Mouse (Mus musculus) left cerebral cortex, postnatal 25 days (tissue): ENCODE measurements around the gene Igfn1. TPM values are rescaled to one million over a fixed set of nuclear protein-coding genes. Genes with fewer than 3 reads are reported as not detected.

ENCODE experiments used
- DNase-seq, 2 experiments: peaks; one replicate each; pipeline ENCODE4 v3.0.0; 2022; ENCODE audit warnings: low spot score in 2 of 2, mixed read lengths in 1 of 2
- intact Hi-C: fragments of 180-260 bp; cut with DNase I; formaldehyde crosslinking; loops from one replicate; pipeline ENCODE4 v1.15.1; 2025
- total RNA-seq, 2 experiments: library from RNA; stranded (reverse); gene quantifications; 2 replicates each; pipeline ENCODE4 v1.2.3; 2021

Igfn1 gene
- 10 to 100 TPM in 1 of 2 experiments, 1 to 10 TPM in 1; 9.2 to 11.4 TPM for total RNA-seq

DNA sequence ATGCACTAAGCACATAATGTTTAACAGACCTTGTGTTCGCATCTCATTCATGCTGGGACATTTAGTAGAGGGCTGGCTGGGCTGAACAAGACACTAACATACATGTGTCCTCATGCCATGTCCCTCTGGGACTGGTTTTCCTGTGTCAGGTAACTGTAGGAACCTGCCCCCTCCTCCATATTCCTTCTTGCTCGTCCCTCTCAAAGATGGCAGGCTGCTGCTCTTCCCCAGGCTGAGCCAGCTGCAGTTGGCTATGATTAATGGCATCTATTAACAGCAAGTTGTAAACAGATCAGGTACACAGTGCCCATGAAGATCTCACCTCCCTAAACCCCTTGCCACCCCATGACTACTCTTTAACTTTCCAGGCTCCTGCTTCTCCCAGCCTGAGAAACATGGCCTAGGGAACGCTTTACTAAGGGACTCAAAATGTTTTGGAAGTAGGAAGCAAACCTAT is at the start of gene Igfn1:
Gene Igfn1 (minus strand): TSS at position 51 of the 457 bp plus-strand sequence.
- intact Hi-C loops: loop anchor here (5.0 kb wide), 1 partner anchor 49 kb away; no protein-coding TSS in a partner anchor

DNA sequence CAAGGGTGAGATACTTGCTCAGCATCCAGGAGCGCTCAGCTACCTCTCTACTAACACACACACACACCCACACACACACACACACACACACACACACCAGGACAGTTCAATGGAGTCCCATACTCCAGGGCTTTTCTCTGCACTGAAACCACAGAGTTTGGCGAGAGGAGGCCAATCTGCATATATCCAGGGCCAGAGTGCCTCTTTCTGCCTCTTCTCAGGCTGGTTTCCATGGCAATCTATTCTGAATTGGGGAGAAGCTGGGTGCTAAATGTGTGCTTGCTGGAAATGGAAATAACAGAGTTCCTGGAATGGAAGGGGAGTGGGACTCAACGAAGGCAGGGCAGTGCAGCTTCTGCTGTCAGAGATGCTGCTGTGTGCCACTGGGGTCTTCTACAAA is 49.6 kb upstream of the Igfn1 start:
- intact Hi-C loops: loop anchor here (2.0 kb wide), 1 partner anchor 77 kb away; no protein-coding TSS in a partner anchor

More for the DNA sequence above, at the start of gene Igfn1:
- no peak for DNase-seq

DNA sequence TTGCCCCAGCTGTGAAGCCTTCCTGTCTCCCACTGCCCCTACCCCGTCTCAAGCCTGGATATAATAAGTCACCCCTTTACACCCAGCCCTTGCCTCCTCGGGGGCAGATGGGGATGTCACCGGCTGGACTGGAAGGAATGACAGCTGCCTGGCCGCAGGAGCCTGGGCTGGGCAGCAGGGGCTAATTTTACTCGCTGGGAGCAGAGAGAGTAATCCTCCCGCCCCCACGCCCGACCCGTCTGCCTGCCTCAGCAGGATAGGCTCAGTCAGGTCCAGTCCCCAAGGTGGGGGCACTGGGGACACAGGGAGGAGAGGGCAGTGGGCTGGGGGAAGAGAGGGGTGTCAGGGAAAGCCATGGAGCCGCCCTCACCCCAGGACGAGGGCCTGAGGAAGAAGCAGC is 46.4 kb upstream of the Igfn1 start, which contains the start of gene Cacna1s:
Gene Cacna1s (plus strand): TSS at position 204 of the 400 bp plus-strand sequence.
- intact Hi-C loops: no loop called here
- DNase-seq: no peak

More for the DNA sequence above, 49.6 kb upstream of the Igfn1 start:
- DNase-seq: peak; percentile 59 to 94

DNA sequence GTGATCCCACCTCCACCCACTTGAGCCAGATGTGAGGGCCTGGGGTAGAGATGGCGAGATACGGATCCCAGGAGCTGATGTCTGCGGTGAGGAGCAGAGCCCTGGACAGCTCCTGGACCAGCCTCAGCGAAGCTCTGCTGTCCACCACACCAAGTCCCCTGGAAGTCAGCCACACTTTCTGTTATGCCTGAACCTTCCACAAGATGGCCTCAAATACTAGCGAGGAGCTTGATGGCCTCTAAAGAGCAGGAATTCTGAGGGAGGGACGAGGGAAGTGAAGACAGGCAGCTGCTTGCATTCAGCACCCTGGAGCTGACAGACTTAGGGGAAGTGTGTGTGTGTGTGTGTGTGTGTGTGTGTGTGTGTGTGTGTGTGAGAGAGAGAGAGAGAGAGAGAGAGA is 45.3 kb upstream of the Igfn1 start:
- intact Hi-C loops: loop anchor here (2.0 kb wide), 2 partner anchors 25 to 115 kb away; no protein-coding TSS in a partner anchor
- DNase-seq: peak; percentile 81 to 93

DNA sequence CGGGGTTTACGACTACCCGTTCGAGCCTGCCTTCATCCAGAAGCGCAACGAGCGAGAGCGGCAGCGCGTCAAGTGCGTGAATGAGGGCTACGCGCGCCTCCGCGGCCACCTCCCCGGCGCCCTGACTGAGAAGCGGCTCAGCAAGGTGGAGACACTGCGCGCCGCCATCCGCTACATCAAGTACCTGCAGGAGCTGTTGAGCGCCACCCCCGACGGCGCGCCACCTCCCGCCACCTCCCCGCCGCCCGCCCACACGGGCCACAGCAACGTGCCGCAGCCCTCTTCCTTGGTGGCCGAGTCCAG is 44.8 kb upstream of the Igfn1 start:
- intact Hi-C loops: loop anchor here (2.0 kb wide), 2 partner anchors 26 to 116 kb away; no protein-coding TSS in a partner anchor

DNA sequence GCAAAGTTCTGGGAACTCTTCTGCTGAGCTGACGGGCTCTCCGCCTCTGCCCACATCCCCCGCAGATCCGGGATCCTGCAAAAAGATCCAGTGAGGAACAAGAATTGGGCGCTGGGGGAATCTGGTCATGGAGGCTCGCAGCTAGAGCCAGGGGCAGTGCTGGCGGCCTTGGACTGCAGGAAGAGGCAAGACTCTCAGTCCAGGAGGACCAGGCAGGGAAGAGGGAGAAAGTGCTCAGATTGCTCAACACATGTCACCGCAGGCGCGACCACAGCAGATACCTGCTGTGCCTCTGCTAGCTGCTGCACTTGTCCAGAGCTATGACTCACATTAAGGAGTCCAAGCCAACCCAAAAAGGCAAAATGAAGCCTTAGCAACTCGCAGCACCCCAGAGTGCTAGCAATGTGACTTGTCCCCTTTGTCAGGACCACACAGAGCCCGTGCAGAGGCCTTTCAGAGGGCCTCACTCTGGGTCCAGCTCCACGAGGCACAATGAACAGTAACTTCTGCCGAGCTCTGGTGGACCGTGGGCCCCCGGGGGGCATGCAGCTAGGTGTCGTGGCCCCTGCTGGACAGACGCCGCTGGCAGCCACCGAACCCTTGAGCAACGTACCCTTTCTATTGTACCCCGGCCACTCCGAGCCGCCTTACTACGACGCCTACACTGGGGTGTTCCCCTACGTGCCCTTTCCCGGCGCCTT is 44.3 kb upstream of the Igfn1 start, which contains the start of gene Ascl5:
Gene Ascl5 (plus strand): TSS at position 493 of the 701 bp plus-strand sequence.
- intact Hi-C loops: loop anchor here (2.0 kb wide), 2 partner anchors 26 to 116 kb away; no protein-coding TSS in a partner anchor
- DNase-seq: peak in 1 of 2 experiments; percentile 61

More for the DNA sequence above, 44.8 kb upstream of the Igfn1 start:
- DNase-seq: peak in 1 of 2 experiments; percentile 45

DNA sequence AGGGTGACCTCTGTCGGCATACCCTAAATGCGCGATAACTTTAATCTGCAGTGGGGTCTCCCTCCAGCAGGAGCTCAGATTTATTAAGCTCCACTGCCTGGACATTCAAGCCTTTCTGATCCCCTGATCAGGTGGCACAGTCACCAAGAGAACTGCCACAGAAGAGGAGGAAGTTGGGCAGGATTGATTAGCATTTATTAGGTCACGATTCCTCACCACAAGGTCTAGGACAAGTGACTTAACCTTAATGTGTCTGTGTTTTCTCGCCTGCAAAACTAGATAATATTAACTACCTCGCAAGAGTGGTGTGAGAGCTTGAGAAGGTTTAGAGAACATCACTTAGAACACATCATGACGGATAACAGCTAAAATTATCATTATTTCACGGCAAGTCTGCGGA is 41.8 kb upstream of the Igfn1 start:
- DNase-seq: no peak
- intact Hi-C loops: loop anchor here (5.0 kb wide), 2 partner anchors 164 to 409 kb away; partner anchors contain the start of gene Mroh3

DNA sequence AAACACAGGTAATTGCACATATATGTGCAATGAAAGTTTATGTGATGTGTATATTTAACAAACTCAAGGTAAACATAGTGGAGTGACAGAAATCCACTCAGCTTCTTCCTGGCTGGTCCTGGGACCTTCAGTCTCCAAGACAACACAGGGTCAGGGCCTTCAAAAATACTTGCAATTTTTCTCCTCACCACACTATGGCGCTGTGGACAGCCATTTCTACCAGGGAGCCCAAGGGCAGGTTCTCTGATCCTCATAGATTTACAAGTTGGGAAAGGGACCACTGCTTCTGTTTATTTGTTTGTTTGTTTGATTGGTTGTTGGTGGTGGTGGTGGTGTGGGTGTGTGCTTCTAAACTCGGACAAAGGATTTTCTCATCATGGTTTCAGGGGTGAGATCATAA is 41.3 kb upstream of the Igfn1 start:
- no peak for DNase-seq
- intact Hi-C loops: loop anchor here (5.0 kb wide), 2 partner anchors 165 to 410 kb away; partner anchors contain the start of gene Mroh3

DNA sequence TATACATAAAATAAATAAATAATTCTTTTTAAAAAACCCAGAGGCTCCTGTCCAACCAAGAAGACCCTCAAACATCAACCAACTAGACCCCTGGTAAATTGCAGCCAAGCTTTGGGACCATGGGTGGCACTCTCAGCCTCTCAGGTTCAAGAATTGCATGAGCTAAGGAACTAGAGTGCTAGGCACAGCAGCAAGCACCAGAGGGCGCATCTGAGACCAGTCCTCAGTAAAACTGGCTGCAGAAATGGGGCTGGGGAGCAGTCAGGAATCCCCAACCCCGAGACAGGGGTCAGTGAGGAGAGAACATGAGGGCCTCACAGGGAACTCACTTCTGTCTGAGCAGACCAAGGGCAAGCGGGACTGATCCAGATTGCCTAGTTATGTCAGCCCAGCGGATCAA is 39.6 kb upstream of the Igfn1 start:
- DNase-seq: peak; percentile 67 to 75
- intact Hi-C loops: loop anchor here (5.0 kb wide), 2 partner anchors 167 to 412 kb away; partner anchors contain the start of gene Mroh3

DNA sequence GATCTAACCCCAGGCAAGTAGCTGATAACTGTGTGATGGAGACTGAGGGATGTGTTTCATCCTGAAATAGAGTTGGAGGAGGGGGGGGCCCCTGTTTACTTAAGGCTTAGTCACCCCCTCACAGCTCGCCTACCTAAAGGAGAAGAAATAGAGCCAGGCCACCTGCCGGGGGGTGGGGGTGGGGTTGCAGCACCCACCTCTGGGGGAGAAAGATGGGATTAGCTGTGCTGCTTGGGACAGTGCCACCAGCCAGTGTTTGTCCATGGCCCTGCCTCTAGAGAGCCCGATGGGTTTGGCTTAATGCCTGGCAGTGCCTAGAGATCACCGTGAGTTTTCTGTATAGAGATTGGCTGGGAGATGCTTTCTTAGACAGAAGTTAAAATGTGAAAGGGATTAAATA is 34.7 kb upstream of the Igfn1 start:
- intact Hi-C loops: loop anchor here (5.0 kb wide), 1 partner anchor 481 kb away; no protein-coding TSS in a partner anchor
- peak in 1 of 2 experiments; percentile 44 for DNase-seq

DNA sequence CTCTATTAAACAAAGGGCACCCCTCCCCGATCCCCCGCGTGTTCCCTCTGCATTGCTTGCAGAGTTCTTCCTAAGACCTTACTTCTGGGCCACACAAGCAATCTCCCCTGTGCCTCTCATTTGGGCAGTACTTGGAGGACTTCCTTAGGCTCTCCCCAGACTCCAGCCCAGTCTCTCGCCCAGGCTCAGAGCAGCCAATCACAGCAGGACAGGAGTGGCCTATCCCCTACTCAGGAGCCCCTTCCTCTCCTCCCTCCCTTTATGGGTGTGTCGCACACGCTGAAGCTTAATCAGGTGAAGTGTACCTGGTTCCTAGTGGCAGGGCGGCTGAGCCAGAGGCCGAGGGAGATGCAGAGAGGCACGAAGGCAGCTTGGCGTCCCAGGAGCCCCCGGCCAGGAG is 34.3 kb upstream of the Igfn1 start:
- intact Hi-C loops: loop anchor here (5.0 kb wide), 1 partner anchor 482 kb away; no protein-coding TSS in a partner anchor
- DNase-seq: no peak

DNA sequence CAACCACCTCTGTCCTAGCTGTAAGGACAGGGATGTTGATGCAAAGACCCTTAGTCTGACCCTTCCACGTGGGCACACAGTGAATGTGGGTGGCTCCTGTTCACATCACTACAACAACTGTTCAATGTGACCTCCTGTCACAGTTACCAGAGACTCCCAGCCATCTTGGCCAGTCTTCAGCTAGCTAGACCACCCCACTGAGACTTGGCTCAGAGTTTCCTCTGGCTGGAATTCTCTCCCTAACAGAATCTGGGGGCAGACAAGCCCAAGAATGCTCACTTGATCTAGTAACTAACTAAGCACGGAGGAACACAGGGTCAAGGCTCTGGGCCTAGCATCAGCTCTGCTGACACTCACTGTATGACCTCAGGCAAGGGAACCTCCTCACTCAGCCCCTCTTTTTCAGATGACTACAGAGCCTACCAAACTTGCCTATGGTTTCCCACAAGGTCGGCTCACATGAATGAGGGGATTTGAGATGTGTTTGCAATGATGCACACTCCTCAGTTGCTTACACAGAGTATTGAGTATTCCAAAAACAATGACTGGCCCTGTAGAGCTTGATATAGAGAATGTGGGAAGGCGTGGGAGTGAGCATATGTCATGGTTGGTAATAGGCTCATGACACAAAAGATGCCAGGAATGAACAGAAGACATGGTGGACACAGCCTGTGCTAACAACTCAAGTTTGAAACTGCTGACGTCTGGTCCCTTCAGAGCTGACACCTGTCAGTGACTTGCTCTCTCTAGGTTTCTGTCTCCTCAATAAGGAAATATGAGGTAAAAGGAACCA is 32.8 kb upstream of the Igfn1 start:
- intact Hi-C loops: no loop called here
- DNase-seq: peak; percentile 41 to 82

DNA sequence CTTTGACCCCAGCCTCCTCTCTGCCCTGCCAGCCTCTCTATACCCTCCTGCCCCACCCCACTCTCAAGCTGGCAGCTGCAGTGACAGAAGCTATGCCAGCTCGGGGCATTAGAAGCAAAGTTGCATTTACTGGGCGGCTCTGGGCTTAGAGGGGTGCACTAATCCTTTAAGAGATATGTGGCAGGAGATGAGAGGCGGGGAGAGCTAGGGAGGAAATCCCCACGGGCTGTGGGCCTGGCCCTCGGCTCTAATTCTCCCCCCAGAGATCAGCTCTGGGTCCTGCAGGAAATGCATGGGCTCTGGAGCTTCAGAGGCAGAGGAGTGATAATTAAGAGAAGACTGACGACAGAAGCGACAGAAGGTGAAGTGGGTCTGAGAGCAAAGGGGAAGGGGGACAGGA is 26.8 kb upstream of the Igfn1 start:
- no peak for DNase-seq
- intact Hi-C loops: no loop called here

DNA sequence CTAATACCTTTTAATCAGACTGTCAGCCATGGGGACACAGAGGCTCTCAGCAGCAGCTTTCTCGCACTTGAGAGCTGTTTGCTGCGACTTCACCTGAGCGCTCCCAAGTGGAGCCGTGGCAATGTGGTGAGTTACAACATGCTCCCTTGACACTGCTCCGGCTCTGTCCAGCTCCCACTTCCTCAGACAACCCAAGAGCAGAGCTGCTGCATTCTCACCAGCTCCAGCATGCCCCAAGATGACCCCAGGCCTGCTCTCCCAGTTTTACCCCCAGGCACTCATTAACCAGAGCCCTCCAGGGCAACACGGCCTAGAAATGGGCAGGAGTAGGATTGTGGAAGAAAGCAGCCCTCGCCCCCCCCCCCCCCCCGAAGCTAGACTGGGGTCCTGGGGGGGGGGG is 25.6 kb upstream of the Igfn1 start:
- intact Hi-C loops: no loop called here
- no peak for DNase-seq

DNA sequence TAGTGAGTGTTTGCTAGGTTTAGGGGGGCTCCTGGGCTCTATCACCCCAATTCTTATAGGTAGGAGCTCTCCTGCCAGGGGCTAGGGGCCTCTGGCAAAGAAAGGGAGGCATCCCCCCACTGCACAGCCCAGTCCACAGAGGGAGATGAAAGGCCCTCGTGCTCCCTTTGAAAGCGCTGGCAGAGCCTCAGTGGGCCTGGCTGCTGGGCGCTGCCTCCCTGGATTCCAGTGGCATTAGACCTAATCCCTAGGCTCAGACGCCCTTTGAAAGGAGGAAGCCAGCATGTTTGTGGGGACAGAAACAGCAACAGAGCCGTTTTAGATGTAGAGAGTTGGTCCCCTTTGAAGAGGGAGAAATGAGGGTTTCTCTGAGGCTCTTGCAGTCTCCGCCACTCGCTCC is 24.1 kb upstream of the Igfn1 start:
- DNase-seq: no peak
- intact Hi-C loops: no loop called here

DNA sequence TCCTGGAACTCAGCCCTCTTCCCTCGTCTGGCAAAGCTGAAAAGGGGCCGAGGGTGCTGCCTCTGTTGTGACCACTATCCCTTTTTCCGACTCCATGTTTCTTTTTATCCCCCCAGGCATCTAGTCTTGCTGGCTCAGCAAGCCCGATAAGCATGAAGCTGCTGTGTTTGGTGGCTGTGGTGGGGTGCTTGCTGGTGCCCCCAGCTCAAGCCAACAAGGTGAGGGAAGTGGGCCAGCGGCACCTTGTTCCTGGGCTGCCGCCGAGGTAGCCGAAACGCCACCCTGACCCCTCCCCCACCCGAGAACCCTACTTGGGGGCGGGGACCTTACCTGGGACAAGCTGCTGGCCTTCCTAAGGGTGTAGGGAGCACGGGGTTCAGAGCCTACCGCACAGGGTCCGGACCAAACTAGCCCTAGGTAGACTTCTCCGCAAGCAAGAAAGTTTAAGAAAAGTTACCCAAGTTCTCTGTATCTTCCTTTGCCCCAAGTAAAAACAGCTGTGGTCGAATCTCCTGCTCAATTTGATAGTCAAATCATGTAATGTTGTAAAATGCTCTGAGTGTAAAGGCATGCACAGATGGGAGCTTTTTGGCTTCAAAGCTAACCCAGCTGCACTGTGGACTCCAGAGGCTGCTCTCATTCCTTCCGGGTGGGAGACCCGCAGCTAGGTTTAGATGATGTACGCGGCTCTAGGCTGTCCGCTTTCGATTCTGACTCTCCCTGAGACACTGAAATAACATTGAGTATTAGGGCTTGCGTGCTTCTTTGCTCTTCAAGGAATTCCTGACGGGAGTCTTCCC is 12.4 kb upstream of the Igfn1 start:
- intact Hi-C loops: no loop called here
- no peak for DNase-seq

DNA sequence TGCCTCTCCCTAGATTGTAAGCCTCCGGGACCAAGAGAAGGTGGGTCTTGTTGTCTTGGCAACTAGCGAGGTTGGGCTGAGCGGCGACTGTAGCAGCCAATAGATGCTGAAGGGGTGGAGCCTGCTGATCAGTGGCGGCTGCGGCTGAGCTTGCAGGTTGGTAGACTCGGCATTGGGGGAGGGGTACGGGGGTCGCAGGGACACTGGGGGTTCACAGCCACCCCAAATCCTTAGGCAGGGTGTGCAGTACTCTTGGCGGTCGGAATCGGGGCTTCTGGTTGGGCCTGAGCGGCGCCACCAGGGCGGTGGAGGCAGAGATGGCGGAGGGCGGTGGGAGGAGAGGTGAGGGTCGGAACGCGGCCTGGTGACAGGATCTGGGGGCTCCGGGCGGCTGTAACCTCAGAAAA is 11.8 kb upstream of the Igfn1 start:
- intact Hi-C loops: no loop called here
- DNase-seq: peak; percentile 94 to 98

DNA sequence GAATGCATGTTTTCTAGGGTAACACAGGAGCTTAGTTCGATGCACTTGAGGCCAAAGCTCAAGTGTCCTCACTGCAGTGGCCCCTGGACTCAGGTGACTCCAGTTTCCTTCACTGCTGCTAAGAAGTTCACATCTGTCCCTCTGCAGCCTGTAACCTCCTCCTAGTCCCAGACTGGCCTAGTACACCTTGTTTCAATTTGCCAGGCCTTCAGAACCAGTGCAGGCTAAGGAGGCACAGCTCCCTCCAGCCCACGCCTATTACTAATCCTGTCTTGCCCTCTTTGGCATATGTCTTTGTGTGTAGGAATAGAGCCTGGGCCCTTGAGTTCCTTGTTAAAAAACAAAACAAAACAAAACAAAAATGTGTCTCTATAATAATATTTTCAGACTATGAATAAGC is 11.2 kb upstream of the Igfn1 start:
- no peak for DNase-seq
- intact Hi-C loops: no loop called here

DNA sequence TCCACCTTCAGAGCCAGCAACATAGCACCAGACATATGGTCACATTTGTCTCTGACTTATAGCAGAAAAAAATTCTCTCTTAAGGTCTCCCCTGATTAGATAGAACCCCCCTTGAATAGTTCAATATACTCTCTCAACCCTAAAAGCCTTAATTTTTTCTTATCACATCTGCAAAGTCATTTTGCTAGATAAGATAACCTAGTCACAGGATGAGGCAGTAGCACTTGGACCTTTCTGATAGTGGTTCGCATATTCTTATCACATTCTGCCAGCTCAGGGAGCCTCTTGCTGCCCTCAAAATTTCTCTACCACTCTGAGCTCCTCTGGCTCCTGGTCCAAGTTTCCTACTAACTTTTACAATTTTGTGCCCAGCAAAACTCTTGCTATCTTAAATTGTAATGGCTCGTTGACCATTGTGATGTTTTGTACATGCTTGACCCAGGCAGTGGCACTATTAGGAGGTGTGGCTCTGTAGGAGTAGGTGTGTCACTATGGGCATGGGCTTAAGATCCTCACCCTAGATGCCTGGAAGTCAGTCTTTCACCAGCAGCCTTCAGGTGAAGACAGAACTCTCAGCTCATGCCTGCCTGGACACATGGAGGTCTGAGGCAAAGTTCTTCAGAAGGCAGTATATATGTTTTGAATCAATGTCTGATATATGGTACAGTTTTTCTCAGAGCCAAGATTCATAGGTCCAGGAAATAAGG is 8.8 kb upstream of the Igfn1 start:
- no peak for DNase-seq
- intact Hi-C loops: no loop called here
